Mouse (Mus musculus) gastrocnemius, postnatal 14 days (tissue): ENCODE data around the gene Gm37240. TPM values are rescaled to one million over a fixed set of nuclear protein-coding genes. Genes with fewer than 3 reads are reported as not detected.

Source experiments
- DNase-seq: peaks from one replicate; pipeline ENCODE4 v3.0.0; 2021; ENCODE audit warnings: mixed read lengths
- intact Hi-C: fragments of 180-260 bp; cut with DNase I; formaldehyde crosslinking; loops from one replicate; pipeline ENCODE4 v1.15.1; 2025; ENCODE audit warnings: low total_unique reads
- total RNA-seq, 2 experiments: library from RNA; stranded (reverse); gene quantifications; 2 replicates each; pipeline ENCODE4 v1.2.3; 2021

Gm37240 gene
- total RNA-seq, 2 experiments from 2014 or later = 32.3 to 43.3 TPM

DNA sequence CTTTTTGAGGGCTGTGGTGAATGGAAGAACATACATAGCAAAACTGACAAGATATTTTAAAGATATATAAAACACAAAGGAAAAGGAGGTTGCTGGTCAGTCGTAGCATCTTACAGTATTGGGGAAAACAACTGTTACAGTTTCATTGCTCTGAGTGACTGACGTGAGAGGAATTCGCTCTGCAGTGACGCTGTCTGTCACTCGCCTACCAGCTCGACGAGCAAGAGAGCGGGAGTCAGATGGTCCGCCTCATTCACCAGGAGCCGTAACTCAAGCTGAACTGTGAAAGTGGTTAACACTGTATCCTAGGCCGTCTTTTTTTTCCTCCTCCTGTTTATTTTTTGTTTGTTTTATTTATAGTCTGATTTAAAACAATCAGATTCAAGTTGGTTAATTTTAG lies 908.6 kb downstream of the Gm37240 start:
- DNase-seq = no peak
- intact Hi-C loops = no loop called here

DNA sequence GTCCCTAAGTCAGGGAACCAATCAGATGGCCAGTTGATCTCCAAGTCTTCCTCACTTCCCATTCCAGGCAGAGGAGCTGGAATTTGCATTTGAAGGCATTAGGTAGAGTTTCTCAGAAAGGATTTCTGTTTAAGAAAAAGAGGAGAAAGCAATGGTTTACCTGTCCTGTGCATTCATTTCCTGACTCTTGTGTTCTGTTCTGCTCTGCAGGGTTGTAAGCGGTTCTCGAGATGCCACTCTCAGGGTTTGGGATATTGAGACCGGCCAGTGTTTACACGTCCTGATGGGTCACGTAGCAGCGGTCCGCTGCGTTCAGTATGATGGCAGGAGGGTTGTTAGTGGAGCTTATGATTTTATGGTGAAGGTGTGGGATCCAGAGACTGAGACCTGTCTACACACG lies 913.1 kb downstream of the Gm37240 start:
- intact Hi-C loops = no loop called here
- DNase-seq = no peak

DNA sequence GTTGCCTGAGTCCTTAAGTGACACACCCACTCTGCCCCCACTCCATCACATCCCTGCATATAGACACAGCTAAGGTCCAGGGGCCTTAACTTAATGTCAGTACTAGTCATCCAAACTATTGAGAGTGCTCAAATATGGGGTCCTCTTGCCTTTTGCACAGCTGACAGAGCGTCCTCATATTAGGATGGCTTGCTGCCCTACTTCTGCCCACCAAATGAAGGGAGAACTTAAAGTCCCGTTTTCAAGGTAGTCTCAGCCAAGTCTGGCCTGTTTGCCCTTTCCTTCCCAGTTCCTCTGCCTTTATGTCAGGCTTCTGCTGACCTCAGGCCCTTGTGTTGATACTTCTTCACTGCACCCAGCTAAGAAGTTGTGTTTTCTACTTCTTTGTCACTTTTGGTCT lies 914.4 kb downstream of the Gm37240 start:
- intact Hi-C loops = no loop called here
- DNase-seq = no peak

DNA sequence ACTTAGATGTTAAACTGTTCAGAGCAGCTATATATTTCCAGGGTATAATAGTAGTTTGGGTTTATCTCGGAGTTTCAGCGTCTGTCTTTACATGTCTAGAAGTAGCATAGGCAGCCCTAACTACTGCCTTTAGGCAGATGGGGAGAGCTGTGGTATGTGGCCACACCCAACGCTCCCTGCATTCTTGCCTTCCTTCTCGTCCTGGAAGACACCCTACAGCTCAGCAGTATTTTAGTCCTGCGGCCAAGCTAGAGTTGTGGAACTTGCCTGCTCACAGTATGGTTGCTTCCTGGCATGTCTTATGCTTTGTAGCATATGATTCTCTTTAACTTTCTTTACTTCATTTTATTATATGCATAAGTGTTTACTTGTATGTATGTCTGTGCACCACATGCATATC lies 915.8 kb downstream of the Gm37240 start:
- DNase-seq = no peak
- intact Hi-C loops = no loop called here

DNA sequence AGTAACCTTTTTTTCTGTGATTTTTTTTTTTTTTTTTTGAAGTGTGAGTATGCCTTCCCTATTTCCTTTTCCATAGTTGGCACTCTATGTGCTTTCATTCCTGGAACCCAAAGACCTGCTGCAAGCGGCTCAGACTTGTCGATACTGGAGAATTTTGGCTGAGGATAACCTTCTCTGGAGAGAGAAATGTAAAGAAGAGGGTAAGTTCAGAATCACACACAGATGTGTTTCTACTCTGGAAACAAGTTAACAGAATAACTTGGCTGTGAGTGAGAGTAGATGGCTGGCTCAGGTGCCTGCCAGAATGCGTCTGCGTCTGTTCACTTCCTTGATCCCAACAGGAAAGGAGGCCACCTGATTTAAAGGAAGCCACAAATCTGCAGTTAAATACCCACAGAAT lies 920.0 kb downstream of the Gm37240 start:
- intact Hi-C loops = no loop called here
- no peak for DNase-seq

DNA sequence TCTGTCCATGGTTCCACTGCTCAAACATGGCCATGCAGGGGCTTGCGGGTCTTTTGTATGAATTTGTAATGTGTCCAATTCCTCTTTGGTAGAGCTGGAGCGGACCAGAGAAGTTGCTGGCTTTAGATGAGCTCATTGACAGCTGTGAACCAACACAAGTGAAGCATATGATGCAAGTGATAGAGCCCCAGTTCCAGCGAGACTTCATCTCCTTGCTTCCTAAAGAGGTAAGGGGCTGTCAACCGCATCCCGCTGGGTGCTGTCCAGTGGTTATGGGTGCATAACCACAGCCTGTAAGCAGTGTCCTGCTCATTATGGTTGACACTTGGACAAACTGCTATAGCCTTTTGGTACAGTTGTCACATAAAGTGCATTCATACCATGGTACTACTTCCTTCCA lies 922.2 kb downstream of the Gm37240 start:
- intact Hi-C loops = no loop called here
- no peak for DNase-seq

DNA sequence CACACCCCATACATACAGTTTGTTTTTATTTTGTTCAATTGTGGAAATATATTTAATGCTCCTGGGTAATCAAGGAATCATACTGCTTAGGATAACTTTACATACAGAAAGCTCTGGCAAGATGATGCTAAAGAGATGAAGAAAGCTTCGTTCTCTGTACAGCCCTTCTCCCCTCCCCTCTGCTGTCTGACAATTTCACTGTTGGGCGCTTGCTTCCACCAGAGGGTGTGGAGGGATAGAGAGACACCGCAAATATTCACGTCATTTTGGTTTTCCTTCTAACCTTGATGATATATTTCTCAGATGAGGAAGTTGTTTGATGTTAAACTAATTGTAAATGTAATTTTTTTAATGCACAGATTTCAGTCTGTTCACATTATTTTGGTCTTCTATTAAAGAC lies 931.5 kb downstream of the Gm37240 start:
- intact Hi-C loops = no loop called here
- DNase-seq = no peak

DNA sequence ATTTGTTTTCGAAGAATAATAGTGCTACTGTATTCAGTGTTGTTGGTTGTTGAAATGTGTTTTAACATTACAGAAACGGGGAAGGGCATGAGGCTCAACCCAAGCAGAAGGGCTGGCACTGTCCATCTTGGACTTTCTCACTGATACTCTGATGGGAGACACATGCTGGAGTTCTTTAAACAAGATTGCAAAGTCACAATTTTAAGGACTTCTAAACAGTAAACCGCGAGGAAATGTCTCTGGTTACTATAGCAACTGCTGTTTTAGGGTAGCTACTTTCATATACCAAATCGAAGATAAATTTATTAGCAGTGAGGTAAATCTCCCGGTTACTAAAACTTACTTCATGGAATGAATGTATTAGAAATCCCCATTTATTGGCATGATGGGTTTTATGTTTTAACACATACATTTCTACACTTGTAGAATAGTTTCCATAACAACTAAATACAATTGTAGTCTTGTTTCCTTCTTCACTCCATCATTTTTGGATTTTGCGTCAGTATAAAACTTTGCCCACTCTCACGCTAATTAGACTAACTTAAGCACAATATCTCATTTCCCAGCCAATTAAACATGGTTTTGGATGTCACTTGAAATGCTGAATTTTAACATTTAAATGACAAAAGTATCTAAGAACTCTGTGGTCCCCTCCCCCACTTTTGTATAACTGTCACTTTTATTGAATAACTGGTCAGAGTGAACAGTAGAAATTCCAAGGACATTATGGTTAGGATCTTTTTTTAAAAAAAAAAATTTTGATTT lies 932.1 kb downstream of the Gm37240 start:
- DNase-seq = no peak
- intact Hi-C loops = no loop called here

DNA sequence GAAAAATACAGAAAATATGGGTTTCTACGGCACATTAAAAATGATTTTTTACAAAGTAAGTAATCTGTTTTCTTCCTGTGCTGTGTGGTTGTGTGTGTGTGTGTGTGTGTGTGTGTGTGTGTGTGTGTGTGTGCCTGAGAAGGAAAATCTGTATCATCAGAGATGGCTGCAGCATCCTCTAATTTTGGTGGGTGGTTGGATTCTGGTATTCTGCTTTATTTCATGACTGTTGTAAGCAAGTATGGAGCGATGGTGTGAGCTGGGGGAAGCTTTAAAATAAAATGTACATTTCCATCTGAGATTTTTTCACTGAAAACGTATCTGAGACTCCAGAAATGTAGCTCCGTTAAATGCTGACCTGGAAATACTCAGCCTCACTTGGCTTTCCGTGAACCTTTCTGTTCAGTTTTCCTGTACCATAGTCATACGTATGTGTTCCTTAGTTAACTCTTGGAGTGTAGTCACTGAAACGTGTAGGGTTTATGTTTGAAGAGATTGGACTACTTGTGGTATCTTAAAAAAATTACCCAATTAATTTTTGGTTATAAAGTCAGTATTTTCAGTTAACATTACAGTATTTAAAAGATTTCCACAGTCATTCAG lies 934.6 kb downstream of the Gm37240 start:
- intact Hi-C loops = no loop called here
- DNase-seq = no peak

DNA sequence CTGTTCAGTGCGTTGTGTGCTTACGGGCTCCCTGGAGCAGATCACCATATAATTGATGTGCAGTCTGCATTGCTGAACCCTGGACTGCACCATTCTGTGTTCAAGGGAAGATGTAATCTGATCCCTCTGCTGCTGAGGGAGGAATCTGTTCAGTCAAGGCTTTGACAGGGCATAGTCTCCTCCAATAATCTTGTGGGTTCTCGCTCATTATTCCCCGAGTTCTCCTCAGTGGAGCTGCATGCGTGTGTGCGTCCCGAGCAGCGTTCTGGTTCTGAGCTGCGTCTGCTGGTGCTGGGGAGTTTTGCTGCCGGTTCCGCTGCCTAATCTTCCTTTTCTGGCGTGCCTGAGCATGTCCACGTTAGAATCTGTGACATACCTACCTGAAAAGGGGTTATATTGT lies 935.2 kb downstream of the Gm37240 start:
- intact Hi-C loops = no loop called here
- DNase-seq = peak; percentile 17

DNA sequence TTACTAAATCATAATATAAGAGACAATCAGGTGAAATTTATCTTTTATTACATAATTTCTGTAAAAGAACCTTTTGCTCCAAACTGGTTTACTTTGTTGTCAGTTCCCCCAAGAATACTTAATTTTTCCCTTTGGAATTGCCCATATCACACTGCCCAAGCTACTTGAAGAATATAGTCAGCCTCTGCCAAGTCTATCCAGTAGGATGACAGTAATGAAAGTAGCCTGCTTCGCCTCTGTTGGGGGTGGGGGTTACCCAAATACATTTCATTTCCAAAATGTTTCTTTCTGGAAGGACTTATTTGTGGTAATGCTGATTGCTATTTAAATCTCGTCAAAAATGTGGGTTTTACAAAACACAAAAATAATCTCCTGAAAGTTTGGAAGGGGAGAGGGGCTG lies 935.6 kb downstream of the Gm37240 start:
- DNase-seq = no peak
- intact Hi-C loops = no loop called here

DNA sequence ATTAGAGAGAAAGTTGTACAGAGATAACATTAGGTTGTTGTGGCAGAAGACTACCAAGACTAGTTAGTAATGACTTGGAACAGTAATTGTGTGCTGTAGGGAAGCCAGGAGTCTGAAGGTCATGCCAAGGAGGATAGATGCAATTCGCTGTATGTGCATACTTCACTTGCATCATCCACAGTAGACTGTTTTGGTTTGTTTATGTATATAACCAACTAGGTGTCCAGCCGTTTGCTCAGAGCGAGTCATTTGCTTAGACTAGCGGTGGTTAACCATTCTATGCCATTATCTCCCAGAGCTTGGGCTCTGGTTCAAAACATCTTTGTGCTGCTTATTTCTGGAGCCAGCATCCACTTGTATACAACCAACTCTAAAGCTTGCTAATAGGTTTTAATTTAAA lies 937.9 kb downstream of the Gm37240 start:
- no peak for DNase-seq
- intact Hi-C loops = no loop called here

DNA sequence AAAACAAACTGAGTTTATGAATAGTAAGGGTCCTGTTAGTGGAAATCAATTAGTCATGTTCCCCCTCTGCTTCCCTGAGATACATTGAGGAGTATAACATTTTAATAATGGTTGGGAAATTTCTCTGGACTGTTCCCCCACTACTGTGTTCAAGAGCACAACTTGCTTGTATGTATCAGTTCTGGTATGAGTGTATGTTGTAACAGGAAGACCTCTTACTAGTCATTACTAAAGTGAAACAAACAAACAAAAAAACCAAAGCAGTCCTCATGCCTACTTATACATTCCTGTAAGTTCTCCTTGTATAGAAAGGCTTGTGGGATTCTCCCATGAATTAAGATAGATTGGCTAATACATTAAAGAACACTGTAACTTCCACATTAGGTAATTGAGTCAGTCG lies 940.9 kb downstream of the Gm37240 start:
- no peak for DNase-seq
- intact Hi-C loops = no loop called here

DNA sequence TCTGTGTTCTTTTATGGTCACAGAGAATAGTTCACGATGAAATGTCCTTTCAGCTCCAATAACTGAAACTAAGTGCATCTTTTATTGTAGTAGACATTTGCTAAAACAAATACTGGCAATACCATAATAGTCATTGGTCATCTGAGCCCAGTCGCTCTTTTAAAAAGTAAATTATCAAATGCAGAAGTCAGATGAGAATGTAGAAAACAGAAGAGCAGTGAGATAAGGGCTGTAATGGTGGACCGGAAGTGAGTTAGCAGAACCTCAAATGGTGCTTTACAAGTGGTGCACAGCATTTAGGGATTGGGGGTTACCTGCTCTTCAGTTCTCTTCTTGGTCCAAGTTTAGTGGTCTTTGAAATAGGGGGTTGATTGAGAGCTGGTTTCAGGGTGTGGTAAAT lies 942.4 kb downstream of the Gm37240 start:
- intact Hi-C loops = no loop called here
- no peak for DNase-seq

DNA sequence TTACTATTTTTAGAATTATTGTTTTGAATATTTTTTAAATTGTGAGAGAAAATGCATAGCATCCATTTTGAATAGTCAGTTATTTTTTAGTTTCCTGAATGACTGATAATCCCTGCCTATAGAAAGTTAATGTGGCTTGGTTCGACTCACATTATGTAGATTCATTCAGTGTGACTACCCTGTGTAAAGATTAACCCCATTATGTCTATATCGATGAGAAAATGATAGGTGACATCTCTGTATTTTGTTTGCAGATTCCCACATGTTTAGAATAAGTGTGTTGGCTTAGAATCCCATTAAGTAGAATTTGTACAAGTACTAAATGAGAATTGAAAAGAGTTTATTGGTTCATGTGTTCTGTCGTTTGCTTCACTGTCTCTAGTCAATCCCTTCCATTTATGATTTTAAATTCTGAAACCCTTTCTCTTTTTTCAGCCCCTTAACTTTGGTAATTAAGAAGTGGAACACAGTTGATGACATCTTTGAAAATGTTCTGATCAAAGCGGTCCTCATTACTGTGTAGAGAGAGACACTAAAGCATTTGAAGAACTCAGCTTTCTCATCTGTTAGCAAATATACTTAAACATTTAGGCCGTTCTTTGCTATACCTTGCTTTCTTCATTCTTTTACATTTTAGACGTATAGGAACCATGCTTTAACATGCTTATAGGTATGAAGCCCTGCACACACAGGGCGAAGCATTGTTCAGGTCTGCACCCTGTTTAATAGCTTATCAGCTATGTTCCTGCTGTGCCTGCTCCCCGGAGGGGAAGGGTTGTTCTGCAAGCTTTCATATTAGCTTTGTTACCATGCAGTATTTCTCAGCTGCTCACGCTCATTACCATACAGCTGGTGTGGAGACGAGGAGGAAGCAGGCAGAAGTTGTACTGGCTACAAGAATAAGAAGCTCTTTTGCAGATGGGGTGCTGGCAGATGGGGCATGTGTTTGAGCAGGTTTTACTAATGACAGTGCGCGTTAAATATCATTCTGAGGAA lies 949.7 kb downstream of the Gm37240 start:
- intact Hi-C loops = no loop called here

DNA sequence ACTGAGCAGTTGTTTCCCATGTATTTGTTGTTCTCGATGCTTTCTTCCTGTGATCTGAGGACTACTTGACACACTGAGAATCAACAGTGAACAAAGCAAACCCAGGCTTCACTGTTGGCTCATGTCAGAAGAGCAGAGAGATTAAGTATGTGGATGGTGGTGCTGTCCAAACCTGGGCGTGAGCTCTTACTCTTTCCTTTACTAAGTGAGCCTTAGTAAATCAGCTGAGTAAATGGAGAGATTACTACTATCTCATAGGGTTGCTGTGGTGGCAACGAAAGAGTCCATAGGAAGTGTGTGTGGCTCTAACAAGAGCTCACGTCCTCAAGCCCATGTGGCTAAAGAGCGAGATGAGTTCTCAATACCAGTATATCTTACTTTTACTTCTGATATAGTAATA lies 950.4 kb downstream of the Gm37240 start:
- intact Hi-C loops = no loop called here
- no peak for DNase-seq

More for the DNA sequence above, 949.7 kb downstream of the Gm37240 start:
- DNase-seq = no peak

DNA sequence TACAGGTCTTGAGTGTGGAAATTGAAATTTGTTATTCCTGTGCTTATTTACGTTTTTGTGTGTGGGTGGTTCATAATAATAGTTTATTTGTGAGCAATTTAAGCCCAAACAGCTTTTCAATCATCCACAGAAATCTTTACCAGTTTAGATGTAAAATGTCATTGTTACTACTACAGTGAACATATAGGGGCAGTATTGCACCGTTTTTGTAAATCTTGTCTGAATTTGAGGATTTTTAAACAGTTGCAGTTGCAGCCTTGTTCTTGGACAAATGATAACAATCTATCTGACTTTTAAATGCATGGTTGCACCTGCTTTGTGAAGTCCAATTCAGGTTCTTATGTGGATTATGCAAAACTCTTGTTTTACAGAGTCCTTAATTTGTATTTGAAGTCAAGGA lies 951.1 kb downstream of the Gm37240 start:
- intact Hi-C loops = no loop called here
- no peak for DNase-seq

DNA sequence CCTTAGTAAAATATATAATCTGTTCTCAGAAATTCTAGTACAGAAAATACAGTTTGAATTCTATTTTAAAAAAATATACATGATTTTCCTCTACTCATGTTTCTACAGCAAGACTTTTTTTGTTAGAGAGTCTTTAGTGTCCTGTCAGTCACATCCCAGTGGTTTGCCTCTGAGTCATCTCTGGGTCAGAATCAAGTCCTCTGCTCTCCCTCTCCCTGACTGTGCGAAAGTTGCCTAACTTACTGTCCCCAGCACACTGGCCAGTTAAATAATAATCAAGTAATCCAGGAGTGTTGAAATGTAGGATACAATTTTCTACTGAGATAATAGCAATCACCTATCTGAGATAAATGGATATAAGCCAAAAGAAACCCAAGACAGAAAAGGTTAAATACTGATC lies 951.6 kb downstream of the Gm37240 start:
- no peak for DNase-seq
- intact Hi-C loops = no loop called here

DNA sequence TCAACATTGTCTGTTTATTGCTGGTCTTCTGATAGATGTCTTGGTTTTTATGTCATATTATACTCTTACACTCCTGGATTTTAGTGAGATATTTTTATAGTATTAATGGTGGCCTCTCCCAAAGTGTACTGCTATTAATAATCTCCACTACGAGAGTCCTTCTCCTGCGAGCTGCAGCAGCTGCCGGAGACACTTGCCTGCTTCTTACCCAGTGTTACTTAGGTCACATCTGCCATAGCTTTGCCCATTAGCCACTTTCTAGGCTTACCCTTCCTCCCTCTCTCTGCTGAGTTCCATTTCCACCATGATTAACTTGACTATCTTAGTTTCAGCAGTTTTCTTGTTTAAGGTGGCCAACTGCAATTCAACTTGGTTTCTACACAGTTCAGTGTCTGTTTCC lies 956.6 kb downstream of the Gm37240 start:
- no peak for DNase-seq
- intact Hi-C loops = no loop called here

DNA sequence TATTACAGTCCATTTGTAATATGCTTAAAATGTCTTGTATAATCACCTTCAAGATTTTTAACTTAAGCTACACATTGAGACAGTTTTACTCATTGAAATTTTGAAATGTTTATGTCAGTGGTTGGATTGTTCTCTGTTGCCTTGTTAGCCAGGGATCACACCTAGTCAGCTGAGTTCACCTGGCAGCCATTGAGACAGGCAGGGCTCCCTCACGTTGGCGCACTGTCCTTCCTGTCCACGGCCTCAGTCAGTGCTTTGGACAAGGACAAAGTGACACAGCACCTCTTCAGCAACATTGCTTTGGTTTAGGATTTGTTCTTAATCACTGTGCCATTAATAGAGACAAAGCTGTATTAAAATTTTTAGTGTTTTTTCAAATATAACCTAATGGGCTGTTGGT lies 958.1 kb downstream of the Gm37240 start:
- intact Hi-C loops = no loop called here
- no peak for DNase-seq
